Mouse (Mus musculus) ES-Bruce4 (cell line): ENCODE results near the gene Nrip3.

Source experiments
- CTCF ChIP-seq: IDR thresholded peaks from one replicate; pipeline ENCODE4 v1.8.1; 2011; ENCODE audit warnings: low read depth, low read length
- EP300 ChIP-seq: IDR thresholded peaks from 2 replicates; pipeline ENCODE4 v1.6.1; 2011; ENCODE audit warnings: low read depth, low read length; ENCODE audit not compliant: insufficient read depth
- POLR2A ChIP-seq: IDR thresholded peaks from one replicate; pipeline ENCODE4 v1.8.1; 2011; ENCODE audit warnings: low read length; ENCODE audit not compliant: insufficient read depth

GRCm38 (mm10) chr7:109804355-109804754, 22.5 kb upstream of the Nrip3 start:
- TF ChIP-seq POLR2A (no peak), EP300 (no peak), CTCF (no peak)
